Mouse (Mus musculus) CH12F3 (cell line): ENCODE measurements around the gene Mocs1.
"Not testable (repeated sequence)": the region's sequence is repeated elsewhere in the genome, so short reads cannot be mapped to it uniquely, and the experiment has no call there.

Experiments used
- in situ Hi-C: fragments of 300-500 bp; cut with MboI; formaldehyde crosslinking; loops from 2 replicates; pipeline ENCODE4 v1.14.3; 2020; ENCODE audit warnings: low sequenced_read_pairs

Mocs1 gene

GRCm38 (mm10) chr17:49430136-49430535 lies 2.0 kb downstream of the Mocs1 start:
- in situ Hi-C loops, result no loop called here

GRCm38 (mm10) chr17:49431176-49431575 lies 3.0 kb downstream of the Mocs1 start:
- in situ Hi-C loops, result no loop called here

- in situ Hi-C loops, result no loop called here
Observed at GRCm38 (mm10) chr17:49432071-49432711, 4.0 kb downstream of the Mocs1 start.

- in situ Hi-C loops, result no loop called here
Observed at GRCm38 (mm10) chr17:49433071-49433470, 4.9 kb downstream of the Mocs1 start.

GRCm38 (mm10) chr17:49434236-49434635 lies 6.1 kb downstream of the Mocs1 start:
- in situ Hi-C loops, result no loop called here

GRCm38 (mm10) chr17:49435081-49435480 lies 6.9 kb downstream of the Mocs1 start:
- in situ Hi-C loops, result no loop called here

GRCm38 (mm10) chr17:49436631-49437030 lies 8.5 kb downstream of the Mocs1 start:
- in situ Hi-C loops, result no loop called here

- in situ Hi-C loops, result not testable (repeated sequence)
Observed at GRCm38 (mm10) chr17:49437306-49437705, 9.1 kb downstream of the Mocs1 start.

GRCm38 (mm10) chr17:49438822-49439574 lies 10.8 kb downstream of the Mocs1 start:
- in situ Hi-C loops, result no loop called here

- in situ Hi-C loops, result no loop called here
Observed at GRCm38 (mm10) chr17:49439706-49440105, 11.5 kb downstream of the Mocs1 start.

- in situ Hi-C loops, result no loop called here
Observed at GRCm38 (mm10) chr17:49440331-49441130, 12.4 kb downstream of the Mocs1 start.

GRCm38 (mm10) chr17:49442841-49443240 lies 14.7 kb downstream of the Mocs1 start:
- in situ Hi-C loops, result not testable (repeated sequence)

- in situ Hi-C loops, result no loop called here
Observed at GRCm38 (mm10) chr17:49448570-49449229, 20.5 kb downstream of the Mocs1 start.

- in situ Hi-C loops, result no loop called here
Observed at GRCm38 (mm10) chr17:49449230-49449608, 21.1 kb downstream of the Mocs1 start.

- in situ Hi-C loops, result no loop called here
Observed at GRCm38 (mm10) chr17:49450922-49451321, 22.8 kb downstream of the Mocs1 start.

GRCm38 (mm10) chr17:49456334-49456733 lies 28.2 kb downstream of the Mocs1 start:
- in situ Hi-C loops, result no loop called here

GRCm38 (mm10) chr17:49457833-49458232 lies 29.7 kb downstream of the Mocs1 start:
- in situ Hi-C loops, result no loop called here

GRCm38 (mm10) chr17:49458386-49458785 lies 30.2 kb downstream of the Mocs1 start:
- in situ Hi-C loops, result no loop called here

- in situ Hi-C loops, result no loop called here
Observed at GRCm38 (mm10) chr17:49464884-49465283, 36.7 kb downstream of the Mocs1 start.

GRCm38 (mm10) chr17:49468223-49468622 lies 40.1 kb downstream of the Mocs1 start:
- in situ Hi-C loops, result no loop called here

- in situ Hi-C loops, result no loop called here
Observed at GRCm38 (mm10) chr17:49472626-49473025, 44.5 kb downstream of the Mocs1 start.
